Mouse (Mus musculus) megakaryocyte, embryonic 14.5 days (primary cell): ENCODE results near the gene Trub2.

ENCODE experiments used
- FLI1 ChIP-seq: IDR thresholded peaks from 2 replicates; pipeline ENCODE4 v1.6.1; 2012; ENCODE audit warnings: low read length, inconsistent platforms, mixed read lengths
- GATA1 ChIP-seq: IDR thresholded peaks from 3 replicates; pipeline ENCODE4 v1.6.1; 2012; ENCODE audit warnings: mixed read lengths, low read length, inconsistent platforms, borderline replicate concordance

- TF ChIP-seq GATA1 (no peak), FLI1 (no peak)
These were observed 45.5 kb upstream of the Trub2 start for GRCm38 (mm10) chr2:29833796-29834195.
